Mouse (Mus musculus) megakaryocyte, adult 5-6 weeks (primary cell): ENCODE results near the gene Fosl1. TPM values are rescaled to one million over a fixed set of nuclear protein-coding genes. Genes with fewer than 3 reads are reported as not detected.

ENCODE experiments used
- ATAC-seq: 2 replicates; pipeline ENCODE4 v1.8.0; 2016; ENCODE audit warnings: mild to moderate bottlenecking, inconsistent platforms; ENCODE audit not compliant: poor library complexity, severe bottlenecking
- total RNA-seq, 2 experiments: library from RNA; stranded (forward) in 1 of 2; stranded (reverse) in 1 of 2; fragments of 153-499, 151-499 nt in 1 of 2; fragments of 221-1000, 200-1000 nt in 1 of 2; gene quantifications; 2 replicates each; pipeline versions ENCODE4 v1.2.3 to v1.2.4; 2015 to 2017

Gene Fosl1
- total RNA-seq, 2 experiments from 2014 or later: 0.95 to 1.2 TPM

DNA sequence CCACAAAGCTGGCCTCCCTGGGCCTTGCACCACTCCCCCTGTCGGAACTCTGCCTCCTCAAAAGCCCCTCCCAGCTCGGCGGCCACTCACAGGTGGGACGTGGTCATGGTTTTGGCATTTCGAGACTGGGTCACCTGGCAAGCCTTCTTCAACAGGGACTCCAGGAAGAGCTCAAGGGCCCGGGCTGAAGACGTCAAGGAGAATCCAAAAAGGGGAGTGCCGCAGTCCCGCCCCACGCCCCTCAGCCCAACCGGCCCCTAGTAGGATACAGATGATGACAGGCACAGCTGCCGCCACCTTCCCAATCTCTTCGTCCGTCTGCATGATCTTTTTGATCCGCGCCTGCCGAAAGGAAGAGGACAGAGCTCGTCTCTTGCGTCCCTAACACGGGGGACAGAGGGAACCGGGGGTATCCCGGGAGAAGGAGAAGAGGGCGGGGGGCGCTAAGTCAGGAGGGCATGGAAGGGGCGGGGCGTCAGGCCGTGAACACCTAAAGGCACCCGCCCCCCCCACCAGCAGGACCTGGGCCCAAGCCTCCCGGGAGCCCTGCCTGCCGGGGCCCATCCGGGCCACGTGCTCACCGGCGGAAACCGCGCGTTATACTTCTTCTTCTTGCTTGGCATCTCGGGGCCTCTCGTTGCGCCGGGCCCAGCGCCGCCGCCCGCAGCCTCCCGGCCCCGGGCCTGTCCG is 23.1 kb upstream of the Fosl1 start:
- peak; percentile 30 for ATAC-seq

DNA sequence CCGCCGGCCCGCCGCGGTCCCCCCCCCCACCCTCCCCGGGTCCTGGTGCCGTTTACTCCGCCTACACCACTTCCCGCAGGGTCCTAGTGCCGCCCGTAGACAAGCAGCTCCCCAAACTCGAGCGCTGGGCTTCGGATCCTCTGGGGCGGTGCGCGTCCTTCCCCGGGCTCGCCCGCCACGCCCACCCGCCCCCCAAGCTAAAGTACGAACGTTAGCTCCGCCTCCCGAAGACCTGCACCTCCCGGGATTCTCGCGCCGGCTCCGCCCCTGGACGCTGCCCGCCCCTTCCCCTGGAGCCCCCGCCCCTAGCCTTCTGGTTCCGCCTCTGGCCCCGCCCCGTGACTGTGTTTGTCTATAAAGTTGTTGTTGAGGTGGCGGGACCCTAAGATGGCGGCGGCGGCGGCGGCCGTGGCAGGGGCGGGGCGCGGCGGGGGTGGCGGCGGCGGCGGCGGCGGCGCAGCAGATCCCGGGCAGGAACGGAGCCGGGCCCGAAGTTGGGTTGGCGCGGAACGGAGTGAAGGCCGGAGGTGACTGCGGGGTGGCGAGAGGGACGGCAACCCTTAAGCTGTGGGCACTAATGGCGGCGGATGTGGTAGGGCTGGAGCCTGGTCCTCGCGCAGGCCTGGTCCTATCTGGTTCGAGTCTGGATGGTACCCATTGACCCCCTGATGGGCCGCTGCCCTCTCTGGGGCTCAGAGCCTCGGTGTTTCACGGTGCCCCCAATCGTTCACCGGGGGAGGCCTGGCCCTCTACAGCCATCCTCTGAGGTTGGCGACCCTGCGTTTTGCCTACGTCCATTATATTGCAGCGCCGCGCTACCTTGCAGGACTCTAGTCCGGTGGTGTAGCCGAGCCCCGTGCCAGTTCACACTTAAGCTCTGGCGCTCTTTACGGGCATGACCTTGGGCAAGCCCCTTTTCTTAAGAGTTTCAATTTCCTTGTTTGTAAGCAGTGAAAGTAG is 22.3 kb upstream of the Fosl1 start, which contains the start of the genes Drap1 and AI837181:
Drap1 (minus strand) TSS at position 198 of the 960 bp plus-strand sequence.
AI837181 (plus strand) TSS at position 363 of the 960 bp plus-strand sequence.
- ATAC-seq: peak; percentile 95

DNA sequence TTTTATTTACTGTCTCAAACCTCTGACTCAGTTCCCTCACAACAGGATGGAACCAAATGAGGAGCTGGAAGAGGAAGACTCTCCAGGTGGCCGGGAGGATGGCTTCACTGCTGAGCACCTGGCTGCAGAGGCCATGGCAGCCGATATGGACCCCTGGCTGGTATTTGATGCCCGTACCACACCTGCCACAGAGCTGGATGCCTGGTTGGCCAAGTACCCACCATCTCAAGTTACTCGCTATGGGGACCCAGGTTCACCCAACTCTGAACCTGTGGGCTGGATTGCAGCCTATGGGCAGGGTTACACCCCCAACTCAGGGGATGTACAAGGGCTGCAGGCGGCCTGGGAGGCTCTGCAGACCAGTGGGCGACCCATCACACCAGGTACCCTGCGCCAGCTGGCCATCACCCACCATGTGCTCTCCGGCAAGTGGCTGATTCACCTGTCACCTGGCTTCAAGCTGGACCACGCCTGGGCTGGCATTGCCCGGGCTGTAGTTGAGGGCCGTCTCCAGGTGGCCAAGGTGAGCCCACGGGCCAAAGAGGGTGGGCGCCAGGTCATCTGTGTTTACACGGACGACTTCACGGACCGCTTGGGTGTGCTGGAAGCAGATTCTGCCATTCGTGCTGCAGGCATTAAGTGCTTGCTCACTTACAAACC is 21.3 kb upstream of the Fosl1 start:
- ATAC-seq: no peak

DNA sequence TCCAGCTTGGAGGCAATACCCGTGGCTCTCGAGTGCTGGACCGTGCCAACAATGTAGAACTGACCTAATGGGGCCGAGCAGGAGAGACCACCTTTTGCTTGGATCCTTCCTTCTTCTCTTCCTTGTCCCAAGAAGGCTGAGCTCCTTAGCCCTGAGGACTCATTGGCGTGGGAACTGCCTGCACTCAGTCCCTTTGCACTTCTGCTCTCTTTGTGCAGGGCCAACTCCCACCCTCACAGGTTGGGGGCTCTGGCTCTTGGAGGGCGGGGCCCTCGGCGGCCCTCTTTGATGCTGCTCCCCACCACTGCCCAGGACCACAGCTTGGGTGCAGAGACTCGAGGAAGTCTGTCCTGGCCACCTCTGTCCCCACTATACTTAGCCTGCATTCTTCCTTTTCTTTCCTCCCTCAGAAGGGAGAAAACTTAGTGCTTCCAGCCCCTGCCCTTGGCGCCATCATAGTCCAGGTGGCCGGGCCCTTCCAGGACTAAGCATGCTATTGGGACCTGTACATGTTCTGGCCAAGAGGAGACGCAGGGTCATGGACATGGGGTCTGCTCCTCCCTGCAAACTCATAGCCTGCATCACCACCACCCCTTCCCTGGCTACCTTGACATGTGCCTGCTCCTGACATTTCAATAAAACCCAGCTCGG is 20.6 kb upstream of the Fosl1 start:
- ATAC-seq: no peak

DNA sequence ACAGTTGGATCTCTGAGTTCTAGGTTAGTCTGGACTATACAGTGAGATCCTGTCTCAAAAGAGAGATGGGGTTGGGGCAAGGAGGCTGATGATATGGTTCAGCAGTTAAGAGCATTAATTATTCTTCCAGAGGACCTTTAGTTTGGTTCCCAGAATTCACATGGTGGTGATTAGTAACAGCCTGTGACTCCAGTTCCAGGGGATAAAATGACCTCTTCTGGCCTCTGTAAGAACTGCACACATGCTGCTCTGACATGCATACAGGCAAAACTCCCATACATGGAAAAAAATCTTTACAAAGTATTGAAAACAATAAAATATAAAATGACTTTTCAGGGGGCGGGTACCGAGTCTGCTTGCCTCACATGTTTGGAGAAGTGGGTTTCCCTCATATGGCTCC is 19.3 kb upstream of the Fosl1 start:
- ATAC-seq: no peak

DNA sequence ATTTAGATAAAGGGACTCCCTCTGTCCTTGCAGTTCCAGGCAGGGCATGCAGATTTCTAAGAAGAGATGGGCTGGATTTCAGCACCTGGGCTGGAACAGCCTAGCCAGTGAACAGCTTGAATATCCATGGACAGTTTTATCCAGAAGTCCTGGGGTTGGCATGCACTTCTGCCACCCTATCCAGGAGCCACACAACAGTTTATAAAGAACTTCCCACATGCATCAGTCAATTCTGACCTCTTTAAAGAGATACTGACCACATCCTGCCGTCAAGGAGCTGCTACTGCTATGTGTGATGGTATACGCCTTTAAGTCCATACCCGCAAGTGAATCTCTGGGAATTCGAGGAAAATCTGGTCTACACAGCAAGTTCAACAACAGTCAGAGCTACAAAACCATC is 18.1 kb upstream of the Fosl1 start:
- ATAC-seq: no peak

DNA sequence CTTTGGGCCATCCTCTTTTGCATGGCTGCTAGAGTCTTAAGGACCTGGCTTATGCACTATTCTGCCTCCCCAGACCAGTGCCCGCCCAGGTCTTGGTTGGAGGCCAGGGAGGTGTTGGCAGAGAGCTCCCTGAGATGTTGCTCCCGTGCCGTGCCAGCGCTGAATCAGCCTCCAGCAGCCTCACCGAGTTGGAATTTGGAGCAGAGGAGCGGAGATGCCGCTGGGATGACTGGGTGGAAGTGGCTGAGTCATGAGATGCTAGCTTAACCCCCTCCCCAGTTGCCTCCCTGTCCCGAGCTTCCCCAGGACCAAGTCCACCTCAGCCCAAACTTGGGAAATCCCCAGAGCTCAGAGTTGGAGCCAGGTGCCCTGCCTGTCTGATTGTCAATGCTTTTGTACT is 17.5 kb upstream of the Fosl1 start:
- ATAC-seq: no peak

DNA sequence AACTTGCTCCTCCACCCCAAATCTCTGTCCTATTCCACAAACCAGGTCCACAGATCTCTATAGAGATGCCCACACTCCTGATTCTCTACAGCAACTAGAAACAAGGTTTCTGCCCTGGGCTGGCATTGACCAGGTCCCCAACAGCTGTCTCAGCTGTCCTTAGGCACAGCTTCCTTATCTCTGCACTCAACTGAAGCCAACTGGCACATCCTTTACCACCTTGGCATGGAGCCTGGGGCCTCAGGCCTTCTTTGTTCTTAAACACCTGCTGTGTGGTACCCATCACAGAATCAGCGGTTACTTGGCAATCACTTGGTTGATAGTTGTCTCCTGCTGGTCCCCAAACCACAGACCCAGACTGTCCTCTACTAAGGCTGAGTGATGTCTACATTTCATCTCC is 16.9 kb upstream of the Fosl1 start:
- no peak for ATAC-seq

DNA sequence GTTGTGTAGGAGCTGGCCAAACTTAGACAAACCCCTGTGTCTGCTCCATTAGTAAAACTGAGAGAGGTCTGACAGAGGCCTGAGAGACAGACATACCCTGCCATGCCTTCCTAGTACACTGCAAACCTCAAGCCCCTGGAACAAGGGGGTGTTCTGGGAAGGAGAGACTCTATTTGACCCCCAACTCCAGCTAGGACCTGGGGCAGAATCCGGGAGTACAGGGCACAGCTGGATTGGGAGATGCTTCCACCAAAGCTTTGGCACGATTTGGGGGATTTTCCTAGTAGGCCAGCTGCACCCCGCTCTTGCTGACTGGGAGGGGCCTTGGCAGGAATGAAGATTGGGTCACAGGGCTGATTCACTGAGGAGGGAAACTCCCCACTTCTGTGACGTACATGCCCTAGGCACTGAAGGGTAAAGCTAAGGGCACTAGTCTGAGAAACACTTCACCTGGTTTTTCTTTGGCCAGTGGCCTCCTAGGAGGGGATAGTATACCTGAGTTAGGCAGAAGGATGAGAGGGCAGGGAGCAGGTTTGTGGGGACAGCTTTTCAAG is 15.4 kb upstream of the Fosl1 start:
- no peak for ATAC-seq

DNA sequence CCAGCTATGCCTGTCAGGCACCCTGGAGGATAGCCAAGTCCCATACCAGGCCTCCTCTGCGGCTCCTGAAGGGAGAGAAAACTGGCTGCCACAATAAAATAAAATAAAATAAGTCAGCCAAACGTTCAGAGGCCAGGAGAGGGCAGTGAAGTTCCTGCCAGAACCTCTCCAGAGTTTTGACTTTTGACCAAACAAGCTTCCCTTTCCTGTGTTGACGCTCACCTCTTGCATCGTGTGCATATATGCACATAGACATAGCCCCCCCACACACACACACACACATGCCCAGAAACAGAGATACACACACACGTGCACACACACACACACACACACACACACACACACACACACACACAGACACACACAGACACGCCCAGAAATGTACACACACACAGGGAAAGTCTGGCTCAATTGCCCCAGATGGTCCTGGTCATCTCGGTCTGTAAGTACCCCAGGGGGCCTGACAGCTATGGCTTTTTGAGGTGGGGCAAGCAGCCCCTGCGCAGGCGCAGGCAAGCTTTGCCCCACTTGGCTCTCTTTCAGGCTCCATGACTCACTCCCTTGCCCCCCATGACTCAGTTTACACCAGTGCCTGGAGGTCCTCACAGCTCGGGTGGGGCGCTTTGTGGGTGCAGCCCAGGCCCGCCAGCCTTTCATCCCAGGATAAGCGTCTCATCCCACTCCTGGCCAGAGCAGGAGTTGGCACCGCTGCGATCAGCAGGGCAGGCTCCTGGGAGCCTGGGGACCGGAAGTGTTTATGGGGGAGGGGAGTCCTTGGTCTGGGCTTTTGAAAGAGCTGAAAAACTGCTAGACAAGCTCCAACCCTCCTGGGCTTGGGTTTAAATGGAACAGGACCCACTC is 14.1 kb upstream of the Fosl1 start:
- peak; percentile 89 for ATAC-seq

DNA sequence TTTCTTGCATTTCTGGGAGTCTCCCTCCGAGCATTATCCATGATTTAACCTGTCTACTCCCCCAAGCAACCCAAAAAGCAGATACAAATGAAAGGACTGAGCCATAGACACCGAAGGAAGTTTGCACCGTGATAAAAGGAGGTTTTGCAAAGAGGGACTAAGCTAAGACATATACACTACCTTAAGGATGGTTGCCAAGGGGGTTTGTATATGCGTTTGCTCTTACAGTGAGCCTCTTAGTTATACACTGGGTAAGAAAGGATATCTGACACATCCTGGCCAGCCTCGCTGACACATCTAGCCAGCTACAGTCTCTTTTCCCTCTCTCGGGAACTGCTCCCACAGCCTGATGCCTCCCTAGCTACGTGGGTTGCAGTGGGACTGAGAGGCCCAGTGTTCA is 13.4 kb upstream of the Fosl1 start:
- ATAC-seq: no peak

DNA sequence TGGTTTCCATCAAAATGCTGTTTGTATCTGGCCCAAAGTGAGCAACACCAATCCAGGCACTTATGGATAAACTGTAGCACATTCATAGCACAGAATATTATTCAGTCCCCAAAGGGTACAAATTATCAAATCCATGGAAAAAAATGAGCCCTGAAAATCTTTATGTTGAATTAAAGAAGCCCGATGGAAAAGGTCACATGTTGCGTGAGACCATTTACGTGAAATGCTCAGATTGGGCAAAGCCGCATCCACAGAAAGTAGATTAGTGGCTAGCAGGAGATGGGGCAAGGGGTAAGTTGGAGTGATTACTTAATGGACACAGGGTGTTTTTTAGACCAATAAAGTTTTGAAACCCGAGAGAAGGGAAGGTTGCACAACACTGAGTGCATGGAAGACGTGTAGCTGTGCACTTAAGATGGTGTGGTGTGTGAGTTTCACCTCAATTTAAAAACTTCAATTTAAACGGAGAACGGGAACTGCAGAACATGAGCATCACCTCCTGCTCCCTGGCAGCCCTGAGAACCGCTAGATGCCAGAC is 2.9 kb upstream of the Fosl1 start:
- ATAC-seq: peak; percentile 38

DNA sequence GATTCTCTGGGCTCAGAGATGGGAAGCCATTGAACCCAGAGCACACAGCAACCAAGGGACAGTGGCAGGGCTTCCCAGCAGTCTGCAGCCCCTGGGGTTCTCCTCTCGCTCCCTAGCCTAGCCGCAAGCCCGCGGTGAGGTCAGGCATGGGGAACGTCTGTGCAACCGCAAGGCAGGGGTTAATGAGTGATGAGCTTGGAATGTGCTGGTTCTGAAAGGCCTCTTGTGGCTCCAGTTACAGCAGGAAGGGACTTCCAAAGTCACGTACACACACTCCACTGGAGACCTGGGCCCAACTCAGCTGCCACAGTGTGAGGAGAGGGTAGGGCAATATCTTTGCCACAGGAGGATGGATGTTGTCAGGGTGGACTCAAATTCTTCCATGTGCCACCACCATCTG is 2.4 kb upstream of the Fosl1 start:
- no peak for ATAC-seq

DNA sequence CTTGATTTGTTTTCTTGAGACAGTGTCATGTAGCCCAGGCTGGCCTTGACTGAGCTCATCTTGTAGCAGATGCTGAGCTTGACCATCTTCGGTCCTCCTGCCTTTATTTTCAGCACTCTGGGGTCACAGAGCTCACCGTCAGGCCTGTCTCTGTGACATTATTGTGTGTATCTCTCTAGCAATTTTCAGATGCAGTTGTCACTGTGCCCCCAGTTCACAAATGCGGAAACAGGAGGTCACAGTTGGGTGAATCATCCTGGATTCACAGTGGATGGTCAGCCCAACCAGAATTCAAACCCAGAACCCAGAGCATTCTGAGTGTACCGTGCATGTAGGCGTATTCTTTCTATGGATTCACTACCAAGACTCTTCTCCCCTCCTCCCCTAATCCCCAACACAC is 1.6 kb upstream of the Fosl1 start:
- ATAC-seq: no peak

DNA sequence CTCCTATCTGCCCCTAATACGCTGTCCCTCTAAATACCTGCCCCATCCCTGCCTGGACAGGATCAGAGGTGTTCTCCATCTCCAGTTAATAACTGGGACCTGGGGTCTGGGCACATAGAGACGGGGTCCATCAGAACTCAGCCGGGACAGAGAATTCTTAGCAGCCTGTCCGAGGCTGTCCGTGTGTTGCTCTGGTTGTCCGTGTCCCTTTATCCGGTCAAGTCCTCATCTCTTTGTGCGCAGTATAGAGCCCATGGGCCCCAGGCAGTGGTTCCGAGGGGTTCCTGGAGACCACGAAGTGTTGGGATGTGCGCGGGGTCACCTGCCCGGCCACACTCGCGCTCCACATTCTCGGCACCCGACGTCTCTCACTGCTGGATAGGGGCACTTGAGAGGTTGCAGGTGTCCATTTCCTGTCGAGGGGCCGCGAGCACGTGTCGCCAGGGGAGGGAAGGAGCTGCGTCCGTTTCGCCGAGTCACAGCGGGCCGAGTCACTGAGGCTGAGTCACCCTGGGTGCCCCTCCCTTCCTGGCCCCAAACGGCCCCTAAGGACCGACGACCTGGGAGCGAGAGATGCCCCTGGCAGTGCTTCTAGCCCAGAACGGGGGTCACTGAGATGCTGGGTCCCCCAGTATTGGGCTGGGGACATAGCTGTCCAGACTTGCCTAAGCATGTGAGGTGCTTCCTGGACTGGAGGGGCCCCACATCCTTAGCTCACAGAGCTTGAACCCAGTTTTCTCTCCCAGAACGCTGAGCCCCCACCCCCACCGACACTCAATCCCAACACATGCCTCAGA is 1.2 kb downstream of the Fosl1 start:
- peak; percentile 77 for ATAC-seq

DNA sequence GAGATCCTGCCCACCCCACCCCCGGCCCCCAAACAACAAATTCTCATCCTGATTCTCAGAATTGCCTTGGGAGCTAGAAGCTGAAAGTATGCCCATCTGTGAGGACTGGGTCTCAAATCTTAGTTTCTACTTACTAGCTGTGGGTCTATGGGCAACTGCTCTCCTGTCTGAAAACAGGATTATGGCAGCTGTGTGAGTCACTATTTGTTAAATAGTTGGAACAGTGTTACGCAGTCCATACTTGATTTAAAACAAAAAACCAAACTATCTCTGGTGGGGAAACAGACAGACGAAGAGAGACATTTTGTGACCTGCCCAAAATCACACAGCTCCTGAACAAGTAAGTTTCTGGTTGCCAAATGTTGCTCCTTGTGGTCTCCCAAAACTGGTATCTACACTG is 2.3 kb downstream of the Fosl1 start:
- ATAC-seq: no peak

DNA sequence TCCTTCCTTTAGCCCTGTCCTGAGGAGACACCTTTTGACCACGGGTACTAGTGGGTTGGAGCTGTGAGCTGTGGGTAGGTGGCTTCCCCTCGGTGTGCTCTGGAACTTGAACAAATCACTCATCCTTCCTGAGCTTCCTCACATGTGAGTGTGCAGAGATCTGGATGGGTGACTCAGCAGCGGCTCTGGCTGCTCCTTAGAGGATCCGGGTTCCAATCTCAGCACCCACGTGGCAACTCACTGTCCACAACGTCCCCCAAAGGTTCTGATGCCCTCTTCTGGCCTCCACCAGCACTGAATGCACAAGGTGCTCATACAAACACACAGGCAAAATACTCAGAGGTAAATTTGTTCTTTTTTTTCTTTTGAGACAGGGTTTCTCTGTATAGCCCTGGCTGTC is 4.4 kb downstream of the Fosl1 start:
- no peak for ATAC-seq

DNA sequence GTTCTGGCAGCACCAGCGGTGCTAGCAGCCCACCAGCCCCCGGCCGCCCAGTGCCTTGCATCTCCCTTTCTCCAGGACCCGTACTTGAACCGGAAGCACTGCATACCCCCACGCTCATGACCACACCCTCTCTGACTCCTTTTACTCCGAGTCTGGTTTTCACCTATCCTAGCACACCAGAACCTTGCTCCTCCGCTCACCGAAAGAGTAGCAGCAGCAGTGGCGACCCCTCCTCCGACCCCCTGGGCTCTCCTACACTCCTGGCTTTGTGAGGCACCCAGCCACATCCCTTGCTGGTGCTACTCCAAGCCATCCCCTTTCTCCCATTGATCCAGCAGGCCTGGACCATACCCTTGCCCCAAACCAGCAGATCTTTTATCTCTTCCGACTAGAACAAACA is 7.7 kb downstream of the Fosl1 start:
- ATAC-seq: no peak

DNA sequence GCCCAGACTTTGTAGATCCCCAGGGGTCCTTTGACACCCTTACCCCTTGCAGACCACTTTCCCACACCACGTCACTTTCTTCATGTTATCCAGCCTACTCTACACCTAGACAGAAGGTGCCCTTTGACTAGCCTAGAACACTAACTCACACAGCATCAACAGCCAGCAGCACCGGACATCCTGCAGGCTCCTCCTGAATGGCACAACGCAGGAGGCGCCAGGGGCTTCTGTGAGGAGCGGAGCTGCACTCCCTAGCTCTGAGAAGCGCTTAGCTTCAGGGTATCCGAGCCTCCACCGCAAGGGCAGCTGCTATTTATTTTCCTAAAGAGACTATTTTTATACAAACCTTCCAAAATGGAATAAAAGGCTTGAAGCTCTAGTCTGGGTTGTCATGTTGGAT is 8.2 kb downstream of the Fosl1 start:
- ATAC-seq: no peak
